Mouse (Mus musculus) erythroblast, adult 5-6 weeks (primary cell): ENCODE measurements around the gene Pla2r1. TPM values are rescaled to one million over a fixed set of nuclear protein-coding genes. Genes with fewer than 3 reads are reported as not detected.

Source experiments
- ATAC-seq: replicated peaks from 2 replicates; pipeline ENCODE4 v1.8.0; 2016; ENCODE audit warnings: moderate number of reproducible peaks, mild to moderate bottlenecking, moderate TSS enrichment, inconsistent platforms; ENCODE audit not compliant: poor library complexity, low FRiP score, severe bottlenecking
- total RNA-seq, 2 experiments: library from RNA; stranded (forward) in 1 of 2; stranded (reverse) in 1 of 2; fragments of 150-400 nt in 1 of 2; fragments of 200-764, 138-1000 nt in 1 of 2; gene quantifications; 2 replicates each; pipeline versions ENCODE4 v1.2.3 to v1.2.4; 2015 to 2017; ENCODE audit warnings: low replicate concordance in 2 of 2

Pla2r1 gene
- total RNA-seq, 2 experiments from 2014 or later: 0.17 TPM; not detected in 1

DNA sequence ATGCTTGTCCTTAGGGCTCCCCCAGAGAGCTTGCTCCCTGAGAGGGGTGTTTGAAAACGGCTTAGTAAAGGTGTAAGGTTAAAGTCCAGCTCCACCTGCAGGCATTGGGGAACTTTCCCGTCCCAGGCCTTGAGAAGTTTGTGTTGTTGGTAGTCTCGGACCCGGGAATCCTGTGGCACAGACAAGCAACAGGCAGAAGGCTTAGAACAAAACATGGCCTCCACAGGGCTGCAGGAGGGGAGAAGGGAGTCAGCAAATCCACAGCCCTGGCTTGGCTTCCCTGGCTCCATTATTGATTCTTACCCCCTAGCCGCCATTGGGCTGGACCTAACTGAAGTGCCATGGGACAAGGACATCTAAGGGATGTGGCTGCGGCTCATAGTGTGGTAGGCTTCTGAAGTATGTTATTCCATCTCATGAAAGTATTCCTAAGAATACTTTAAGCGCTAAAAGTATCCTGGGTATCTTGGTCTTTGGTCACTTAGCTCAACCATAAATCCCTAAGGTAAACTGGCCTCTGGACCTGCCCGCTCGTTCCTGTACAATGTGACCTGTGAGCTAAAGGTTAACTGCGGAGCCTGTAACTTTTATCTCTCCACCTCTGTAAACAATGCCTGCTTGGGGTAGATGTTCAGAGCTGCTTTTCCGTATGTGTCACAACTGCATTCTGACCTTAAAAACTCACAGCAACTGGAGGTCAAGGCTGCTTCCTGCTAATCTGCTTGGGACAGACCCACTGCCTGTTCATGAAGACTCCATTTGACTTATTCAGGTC lies 142.9 kb downstream of the Pla2r1 start:
- ATAC-seq: no peak

- ATAC-seq: no peak
Measured at GRCm38 (mm10) chr2:60409194-60409593, 143.9 kb downstream of the Pla2r1 start.

- ATAC-seq: no peak
Measured at GRCm38 (mm10) chr2:60407387-60407786, 145.7 kb downstream of the Pla2r1 start.

GRCm38 (mm10) chr2:60405431-60405830 lies 147.7 kb downstream of the Pla2r1 start:
- no peak for ATAC-seq

DNA sequence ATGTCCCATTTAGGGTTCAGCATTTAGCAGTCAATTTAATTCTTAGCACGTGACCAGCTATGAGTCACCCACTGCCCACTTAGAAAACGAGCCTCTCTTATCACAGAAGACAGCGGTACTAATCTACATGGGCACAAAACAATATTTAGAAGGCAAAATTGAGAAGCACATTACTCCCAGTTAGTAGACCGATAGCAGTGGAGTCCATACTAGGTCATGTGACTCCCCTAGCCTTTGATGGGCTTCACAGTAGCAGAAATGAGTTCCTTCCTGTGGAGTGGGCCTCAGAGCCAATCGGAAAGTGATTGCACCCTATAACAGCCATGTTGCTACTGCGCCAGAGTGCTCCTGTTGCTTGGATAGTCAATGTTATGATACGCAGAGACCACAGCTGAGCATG lies 148.3 kb downstream of the Pla2r1 start:
- no peak for ATAC-seq

GRCm38 (mm10) chr2:60401694-60402093 lies 151.4 kb downstream of the Pla2r1 start:
- ATAC-seq: no peak

DNA sequence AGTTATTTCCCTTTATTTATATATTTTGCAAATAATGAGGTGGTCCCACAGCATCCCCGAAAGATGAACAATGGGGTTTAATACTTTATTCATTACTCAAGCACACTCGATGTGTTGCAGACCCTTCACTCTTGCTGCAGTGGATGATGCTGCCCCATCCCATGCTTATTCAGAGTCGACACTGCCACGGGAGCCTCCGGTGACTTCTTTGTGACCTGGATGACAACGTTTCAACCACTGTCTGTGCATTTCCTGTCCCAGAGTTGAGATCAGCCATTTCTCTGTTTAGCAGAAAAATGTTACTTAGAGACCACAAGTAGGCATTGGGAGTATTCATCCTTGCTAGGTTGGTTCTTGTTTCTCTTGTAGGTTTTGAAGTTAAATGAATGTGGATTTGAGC lies 159.3 kb downstream of the Pla2r1 start:
- ATAC-seq: no peak

DNA sequence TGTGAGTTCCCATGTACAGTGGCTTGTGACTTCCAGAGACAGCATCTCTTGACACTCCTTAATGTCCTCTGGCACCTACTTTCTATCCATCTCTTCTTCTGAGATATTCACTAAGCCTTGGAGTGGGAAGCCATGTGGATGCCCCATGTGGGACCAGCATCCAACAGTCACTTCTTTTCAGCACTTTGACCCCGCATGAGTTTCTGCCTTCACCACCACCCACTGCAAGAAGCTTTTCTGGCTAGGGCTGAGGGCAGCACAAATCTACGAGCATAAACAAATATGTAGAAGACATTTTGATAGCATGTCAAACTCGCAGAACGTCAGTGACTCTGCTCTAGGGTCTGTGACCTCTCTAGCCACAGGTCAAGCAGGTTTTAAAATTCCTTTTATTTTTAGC lies 160.8 kb downstream of the Pla2r1 start:
- ATAC-seq: no peak

- no peak for ATAC-seq
Measured at GRCm38 (mm10) chr2:60387363-60387762, 165.7 kb downstream of the Pla2r1 start.

- ATAC-seq: no peak
Measured at GRCm38 (mm10) chr2:60386835-60387234, 166.3 kb downstream of the Pla2r1 start.

DNA sequence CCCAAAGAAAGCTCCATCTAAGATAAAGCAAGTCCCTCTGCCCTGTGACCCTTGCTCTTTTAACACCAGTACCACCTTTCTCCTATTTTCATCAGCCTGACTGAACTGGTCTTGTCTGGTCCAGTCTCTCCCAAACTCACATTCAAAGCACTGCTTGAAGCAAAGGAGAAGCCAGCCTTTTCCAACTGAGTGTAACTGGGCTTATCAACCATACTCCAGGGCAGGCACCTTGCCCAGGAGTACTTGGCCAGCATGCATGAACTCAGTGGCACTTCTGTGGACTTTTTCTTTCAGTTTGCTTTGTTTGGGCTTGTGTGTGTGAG lies 168.4 kb downstream of the Pla2r1 start:
- no peak for ATAC-seq

DNA sequence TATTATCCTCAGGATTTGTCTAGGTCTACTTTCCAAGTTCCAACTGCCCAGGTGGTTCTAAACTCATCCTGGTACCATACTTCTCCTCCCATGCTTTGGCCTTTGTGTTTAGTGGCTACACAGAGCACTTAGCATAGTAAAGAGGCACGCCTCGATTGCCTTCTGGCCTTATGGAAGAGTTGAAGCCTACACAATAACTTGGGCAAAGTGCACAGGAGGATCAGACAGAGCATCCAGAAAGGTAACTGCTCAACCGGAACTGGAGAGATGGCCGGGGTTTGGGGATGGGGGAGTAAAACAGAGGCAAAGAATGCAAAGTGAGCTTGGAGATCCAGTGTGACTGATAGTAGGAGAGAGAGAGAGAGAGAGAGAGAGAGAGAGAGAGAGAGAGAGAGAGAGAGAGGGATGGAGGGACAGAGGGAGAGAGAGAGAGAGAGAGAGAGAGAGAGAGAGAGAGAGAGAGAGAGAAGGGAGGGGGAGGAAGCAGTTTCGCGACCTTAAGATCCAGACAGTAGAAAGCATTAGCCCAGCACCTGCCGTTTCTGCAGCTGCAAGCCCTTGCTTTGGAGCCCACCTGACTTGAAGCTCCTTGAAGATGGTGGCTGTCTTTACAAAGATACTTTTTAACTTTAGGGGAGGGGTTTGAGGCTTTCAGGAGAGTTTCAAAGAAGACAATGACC lies 168.9 kb downstream of the Pla2r1 start:
- no peak for ATAC-seq

GRCm38 (mm10) chr2:60382858-60383669 lies 170.0 kb downstream of the Pla2r1 start, which contains the start of gene Ly75:
Ly75 (minus strand) TSS chr2:60383303.
- peak; percentile 64; the same call in 1 of the 2 replicates for ATAC-seq

DNA sequence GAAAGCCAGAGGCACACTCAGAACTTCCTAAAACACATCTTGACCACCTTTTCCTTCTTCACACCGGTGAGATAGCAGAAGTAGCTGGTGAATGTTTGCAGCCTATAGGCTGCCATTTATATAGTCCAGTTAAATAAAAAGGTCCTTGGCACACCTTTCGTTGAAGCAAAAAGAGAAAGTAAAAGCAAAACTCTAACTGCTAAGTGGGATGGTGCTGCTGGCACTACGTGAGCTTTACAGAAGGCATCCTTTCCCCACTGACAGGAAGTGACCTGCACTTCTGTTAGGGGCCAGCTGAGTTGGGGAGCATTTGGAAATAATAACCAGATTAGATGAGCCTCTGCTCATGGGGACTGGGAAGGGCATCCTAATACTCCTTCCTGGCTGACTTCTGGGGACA lies 170.8 kb downstream of the Pla2r1 start:
- ATAC-seq: no peak

GRCm38 (mm10) chr2:60377260-60377659 lies 175.8 kb downstream of the Pla2r1 start:
- no peak for ATAC-seq

GRCm38 (mm10) chr2:60375608-60376107 lies 177.4 kb downstream of the Pla2r1 start:
- ATAC-seq: no peak

- no peak for ATAC-seq
Measured at GRCm38 (mm10) chr2:60375126-60375525, 178.0 kb downstream of the Pla2r1 start.

- ATAC-seq: no peak
Measured at GRCm38 (mm10) chr2:60370188-60370587, 182.9 kb downstream of the Pla2r1 start.

GRCm38 (mm10) chr2:60369454-60369853 lies 183.7 kb downstream of the Pla2r1 start:
- no peak for ATAC-seq

- no peak for ATAC-seq
Measured at GRCm38 (mm10) chr2:60367871-60368270, 185.2 kb downstream of the Pla2r1 start.
